Mouse (Mus musculus) hindbrain, embryonic 14.5 days (tissue): ENCODE measurements around the gene Asb12. TPM values are rescaled to one million over a fixed set of nuclear protein-coding genes. Genes with fewer than 3 reads are reported as not detected.
"Not testable (repeated sequence)": the region's sequence is repeated elsewhere in the genome, so short reads cannot be mapped to it uniquely, and the experiment has no call there.

ENCODE experiments used
- ATAC-seq: fragments of 200-750 bp; cut with Nextera tagmentation; 2 replicates; pipeline ENCODE4 v1.8.0; 2017; ENCODE audit warnings: moderate number of reproducible peaks, mild to moderate bottlenecking, moderate TSS enrichment, moderate library complexity; ENCODE audit not compliant: low FRiP score
- DNase-seq: peaks from one replicate; pipeline ENCODE4 v3.0.0-alpha.2; 2015; ENCODE audit warnings: low spot score
- H3K27ac ChIP-seq: fragments of 300-500 bp; sonication (generic); 2 replicates; pipeline ENCODE4 v1.5.1; 2014; ENCODE audit warnings: mild to moderate bottlenecking, moderate library complexity
- H3K27me3 ChIP-seq: fragments of 300-500 bp; sonication (generic); 2 replicates; pipeline ENCODE4 v1.6.1; 2014; ENCODE audit warnings: mild to moderate bottlenecking, low read length, mixed read lengths; ENCODE audit not compliant: control insufficient read depth, insufficient read depth
- H3K36me3 ChIP-seq: fragments of 300-500 bp; sonication (generic); replicated peaks from 2 replicates; pipeline ENCODE4 v1.6.1; 2014; ENCODE audit not compliant: control insufficient read depth, insufficient read depth
- H3K4me1 ChIP-seq: fragments of 300-500 bp; sonication (generic); replicated peaks from 2 replicates; pipeline ENCODE4 v1.6.1; 2014; ENCODE audit warnings: antibody characterized with exemption, low read length, mixed read lengths; ENCODE audit not compliant: control insufficient read depth, insufficient read depth
- H3K4me2 ChIP-seq: fragments of 300-500 bp; sonication (generic); replicated peaks from 2 replicates; pipeline ENCODE4 v1.6.1; 2014; ENCODE audit warnings: mild to moderate bottlenecking, moderate library complexity
- H3K4me3 ChIP-seq: fragments of 300-500 bp; sonication (generic); replicated peaks from 2 replicates; pipeline ENCODE4 v1.5.1; 2014; ENCODE audit warnings: mild to moderate bottlenecking, low read length
- H3K9ac ChIP-seq: fragments of 300-500 bp; sonication (generic); 2 replicates; pipeline ENCODE4 v1.6.1; 2014
- H3K9me3 ChIP-seq: fragments of 300-500 bp; sonication (generic); 2 replicates; pipeline ENCODE4 v1.6.1; 2016; ENCODE audit warnings: low read length; ENCODE audit not compliant: control insufficient read depth
- WGBS: fragments of 180-500 bp; shearing (Covaris S2); extraction: QIAGEN DNeasy Blood & Tissue Kit; methylation state at CpG from one replicate; pipeline ENCODE4 v1.1.7; 2014; 5-methylcytosine and 5-hydroxymethylcytosine counted together
- polyA plus RNA-seq: library from polyadenylated mRNA; unstranded; fragments of >200 nt; fragmentation: Nextera tagmentation; extraction: Ambion mirVana; gene quantifications from 2 replicates; pipeline ENCODE4 v1.2.1, GENCODE M21; 2014

Asb12 gene
- polyA plus RNA-seq: 0.15 and 0.59 TPM in 2 replicates

- Histone ChIP-seq H3K9me3 (no peaks in the 10 kb centered on the region), H3K4me3 (no peak within 1 kb of the TSS), H3K36me3 (no peaks in the 10 kb centered on the region), H3K4me2 (no peak within 1 kb of the TSS), H3K27me3 (no peaks in the 10 kb centered on the region), H3K27ac (no peak within 1 kb of the TSS), H3K4me1 (no peaks in the 10 kb centered on the region), H3K9ac (no peak within 1 kb of the TSS)
- WGBS: 86% methylated on average over 2 of the region's 2 CpGs
- ATAC-seq (no peak), DNase-seq (no peak)
These were observed at the start of gene Asb12, which contains the start of gene Pfn5 for GRCm38 (mm10) chrX:95557887-95558286. Gene Asb12, minus strand, starts transcription at chrX:95557987. Gene Pfn5, plus strand, starts transcription at chrX:95558104.

- WGBS: 88% methylated on average over 5 of the region's 5 CpGs
- no peak overlapping the region for H3K4me2 ChIP-seq
- H3K9me3 ChIP-seq: no peaks in the 10 kb centered on the region
- H3K4me3 ChIP-seq: no peak overlapping the region
- no peak overlapping the region for H3K27ac ChIP-seq
- H3K27me3 ChIP-seq: no peaks in the 10 kb centered on the region
- H3K4me1 ChIP-seq: no peaks in the 10 kb centered on the region
- no peaks in the 10 kb centered on the region for H3K36me3 ChIP-seq
- no peak for ATAC-seq
- no peak overlapping the region for H3K9ac ChIP-seq
- no peak for DNase-seq
These were observed 42.8 kb upstream of the Asb12 start for GRCm38 (mm10) chrX:95600609-95601008.

- Histone ChIP-seq H3K36me3 (no peaks in the 10 kb centered on the region), H3K27ac (no peak overlapping the region), H3K4me1 (no peaks in the 10 kb centered on the region), H3K4me3 (no peak overlapping the region), H3K27me3 (no peaks in the 10 kb centered on the region), H3K9me3 (no peaks in the 10 kb centered on the region), H3K4me2 (no peak overlapping the region), H3K9ac (no peak overlapping the region)
- no peak for DNase-seq
- no peak for ATAC-seq
- WGBS: 96% methylated on average over 4 of the region's 4 CpGs
These were observed 3.5 kb downstream of the Asb12 start for GRCm38 (mm10) chrX:95554321-95554720.

GRCm38 (mm10) chrX:95535493-95535892 is 22.3 kb downstream of the Asb12 start:
- H3K9ac ChIP-seq, H3K4me3 ChIP-seq, H3K27me3 ChIP-seq, H3K27ac ChIP-seq, H3K4me1 ChIP-seq, H3K9me3 ChIP-seq, H3K4me2 ChIP-seq, DNase-seq, ATAC-seq, H3K36me3 ChIP-seq: not testable (repeated sequence)
- WGBS: 93% methylated on average over 2 of the region's 2 CpGs

- no peaks in the 10 kb centered on the region for H3K9me3 ChIP-seq
- DNase-seq: no peak
- H3K27ac ChIP-seq: no peak overlapping the region
- WGBS: 90% methylated on average over 2 of the region's 2 CpGs
- no peak overlapping the region for H3K9ac ChIP-seq
- H3K4me2 ChIP-seq: no peak overlapping the region
- H3K27me3 ChIP-seq: 0 out of 2 replicates have a peak, but pooled peaks cover 3% of the 10 kb centered on the region
- H3K4me1 ChIP-seq: no peaks in the 10 kb centered on the region
- H3K36me3 ChIP-seq: no peaks in the 10 kb centered on the region
- no peak overlapping the region for H3K4me3 ChIP-seq
- ATAC-seq: no peak
These were observed 32.6 kb downstream of the Asb12 start for GRCm38 (mm10) chrX:95525166-95525565.

GRCm38 (mm10) chrX:95523883-95524282 is 33.9 kb downstream of the Asb12 start:
- Histone ChIP-seq H3K27me3 (0 out of 2 replicates have a peak, but pooled peaks cover 3% of the 10 kb centered on the region), H3K4me2 (no peak overlapping the region)

GRCm38 (mm10) chrX:95457166-95457565 is 100.6 kb downstream of the Asb12 start:
- no peaks in the 10 kb centered on the region for H3K36me3 ChIP-seq
- WGBS: 75% methylated on average over 3 of the region's 3 CpGs
- no peaks in the 10 kb centered on the region for H3K4me1 ChIP-seq
- H3K27ac ChIP-seq: no peak overlapping the region
- no peak overlapping the region for H3K9ac ChIP-seq
- H3K4me2 ChIP-seq: no peak overlapping the region
- H3K9me3 ChIP-seq: no peaks in the 10 kb centered on the region
- DNase-seq (no peak), ATAC-seq (no peak)
- H3K27me3 ChIP-seq: no peaks in the 10 kb centered on the region
- H3K4me3 ChIP-seq: no peak overlapping the region

More at GRCm38 (mm10) chrX:95523883-95524282, 33.9 kb downstream of the Asb12 start:
- no peak for ATAC-seq
- DNase-seq: no peak
- Histone ChIP-seq H3K9me3 (no peaks in the 10 kb centered on the region), H3K36me3 (no peaks in the 10 kb centered on the region), H3K4me1 (no peaks in the 10 kb centered on the region), H3K27ac (no peak overlapping the region), H3K9ac (no peak overlapping the region), H3K4me3 (no peak overlapping the region)

GRCm38 (mm10) chrX:95445866-95446265 is 111.9 kb downstream of the Asb12 start:
- H3K4me1 ChIP-seq: peaks cover 17% of the 10 kb centered on the region; the same call in 1 of the 2 replicates
- H3K9me3 ChIP-seq: no peaks in the 10 kb centered on the region
- H3K27me3 ChIP-seq: no peaks in the 10 kb centered on the region
- H3K4me2 ChIP-seq: no peak overlapping the region
- H3K9ac ChIP-seq: no peak overlapping the region
- WGBS: 81% methylated on average over 2 of the region's 2 CpGs
- DNase-seq (no peak), ATAC-seq (no peak)
- H3K4me3 ChIP-seq: no peak overlapping the region
- H3K27ac ChIP-seq: no peak overlapping the region
- H3K36me3 ChIP-seq: no peaks in the 10 kb centered on the region

GRCm38 (mm10) chrX:95445141-95445540 is 112.6 kb downstream of the Asb12 start:
- no peak overlapping the region for H3K27ac ChIP-seq
- ATAC-seq (no peak), DNase-seq (no peak)
- H3K4me3 ChIP-seq: peak overlapping the region; percentile 61
- no peaks in the 10 kb centered on the region for H3K27me3 ChIP-seq
- H3K9me3 ChIP-seq: no peaks in the 10 kb centered on the region
- peak overlapping the region; percentile 65 for H3K4me2 ChIP-seq
- no peaks in the 10 kb centered on the region for H3K36me3 ChIP-seq
- H3K9ac ChIP-seq: no peak overlapping the region
- 31% methylated on average over 3 of the region's 3 CpGs for WGBS
- peaks cover 17% of the 10 kb centered on the region; the same call in 1 of the 2 replicates for H3K4me1 ChIP-seq

GRCm38 (mm10) chrX:95444776-95445111 is 113.0 kb downstream of the Asb12 start, which contains the start of gene Amer1:
Gene Amer1, minus strand, starts transcription at chrX:95444872.
- peak; percentile 82 for DNase-seq
- H3K27ac ChIP-seq: peak within 1 kb of the TSS; percentile 83
- WGBS: 6% methylated on average over 19 of the region's 19 CpGs
- peak within 1 kb of the TSS; percentile 75 for H3K9ac ChIP-seq
- H3K27me3 ChIP-seq: no peaks in the 10 kb centered on the region
- no peaks in the 10 kb centered on the region for H3K9me3 ChIP-seq
- peaks cover 17% of the 10 kb centered on the region; the same call in 1 of the 2 replicates for H3K4me1 ChIP-seq
- peak within 1 kb of the TSS; percentile 65 for H3K4me2 ChIP-seq
- H3K36me3 ChIP-seq: no peaks in the 10 kb centered on the region
- ATAC-seq: peak; percentile 98
- peak within 1 kb of the TSS; percentile 61 for H3K4me3 ChIP-seq
